Mouse (Mus musculus) B cell, adult 2 months (primary cell): ENCODE data around the gene Stim1.
A peak's percentile ranks its signal among the peaks of the same experiment; 100 is the strongest.

Source experiments
- DNase-seq, 2 experiments: peaks; one replicate each; pipeline ENCODE4 v3.0.0; 2022

Stim1 gene

GRCm38 (mm10) chr7:102267601-102268394, at the start of gene Stim1:
Gene Stim1 (plus strand): TSS chr7:102267806.
- peak; percentile 71 to 72 for DNase-seq

DNA sequence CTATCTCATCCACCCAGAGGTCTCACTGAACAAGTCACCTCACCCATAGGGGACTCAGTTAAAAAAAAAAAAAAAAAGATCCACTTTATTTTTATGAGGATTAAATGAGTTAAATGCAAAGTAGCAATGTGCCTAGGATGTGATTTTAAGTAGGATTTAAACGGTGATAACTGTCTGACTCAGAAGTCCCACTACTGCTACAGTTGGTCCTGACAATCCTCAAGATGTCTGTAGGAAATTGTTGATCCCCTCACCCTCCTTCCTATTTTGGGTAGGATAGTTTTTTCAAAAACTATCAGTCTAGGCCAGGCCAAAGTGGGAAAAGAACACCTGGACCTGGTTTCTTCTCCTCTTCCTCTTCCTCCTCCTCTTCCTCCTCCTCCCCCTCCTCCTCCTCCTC, 45.7 kb upstream of the Stim1 start:
- DNase-seq = no peak

DNA sequence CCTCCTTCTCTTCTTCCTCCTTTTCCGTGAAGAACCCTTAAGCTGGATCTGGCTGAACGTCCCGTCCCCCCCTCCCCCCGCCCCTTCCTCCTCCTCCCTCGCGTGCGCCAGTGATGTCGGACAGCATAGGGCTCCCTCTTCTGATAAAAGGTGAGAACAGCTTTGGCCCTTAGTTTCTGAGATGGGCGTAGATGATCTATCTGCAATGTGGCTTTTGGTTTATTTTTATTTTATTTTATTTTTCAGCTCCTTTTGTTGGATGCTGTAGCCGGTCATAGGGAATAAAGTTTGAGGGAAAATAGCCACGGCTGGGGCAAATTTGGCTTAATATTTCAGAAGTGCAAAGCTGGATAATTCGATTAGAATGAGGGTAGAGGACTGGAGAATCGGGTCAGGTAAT, 45.3 kb upstream of the Stim1 start:
- DNase-seq = peak; percentile 50

DNA sequence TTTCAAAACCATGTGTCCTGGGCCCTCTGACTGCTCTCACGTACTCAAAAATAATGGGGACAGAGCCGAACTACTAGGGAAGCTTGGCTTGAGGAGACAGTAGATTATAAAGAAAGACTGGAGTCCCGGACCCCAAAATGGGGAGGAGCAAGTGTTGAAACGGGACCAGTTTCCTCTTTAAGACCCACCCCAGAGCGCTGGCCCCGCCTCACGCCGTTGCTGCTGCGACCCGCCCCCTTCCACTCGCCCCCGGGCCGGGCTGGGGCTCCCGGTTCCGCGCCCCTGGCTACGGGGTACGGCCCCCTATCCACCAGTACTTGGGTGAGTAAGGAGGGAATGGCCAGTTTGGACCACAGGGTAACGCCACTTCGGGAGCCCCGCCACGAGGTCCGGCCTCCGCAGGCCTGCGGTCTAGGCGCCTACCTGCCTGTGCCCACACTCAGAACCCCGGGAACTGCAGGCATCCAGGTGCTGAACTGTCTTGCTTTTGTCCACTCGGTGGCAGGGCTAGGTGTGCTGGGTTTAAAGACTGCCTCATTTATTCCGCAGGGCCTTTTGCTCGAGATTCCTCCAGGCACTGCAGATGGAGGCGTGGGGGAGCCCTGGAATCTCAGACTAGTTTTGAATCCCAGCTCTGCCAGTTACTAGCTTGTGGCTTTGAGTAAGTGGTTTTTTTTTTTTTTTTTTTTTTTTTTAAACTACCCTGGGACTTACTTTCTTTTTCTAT, 44.6 kb upstream of the Stim1 start:
- peak; percentile 63 to 65 for DNase-seq

DNA sequence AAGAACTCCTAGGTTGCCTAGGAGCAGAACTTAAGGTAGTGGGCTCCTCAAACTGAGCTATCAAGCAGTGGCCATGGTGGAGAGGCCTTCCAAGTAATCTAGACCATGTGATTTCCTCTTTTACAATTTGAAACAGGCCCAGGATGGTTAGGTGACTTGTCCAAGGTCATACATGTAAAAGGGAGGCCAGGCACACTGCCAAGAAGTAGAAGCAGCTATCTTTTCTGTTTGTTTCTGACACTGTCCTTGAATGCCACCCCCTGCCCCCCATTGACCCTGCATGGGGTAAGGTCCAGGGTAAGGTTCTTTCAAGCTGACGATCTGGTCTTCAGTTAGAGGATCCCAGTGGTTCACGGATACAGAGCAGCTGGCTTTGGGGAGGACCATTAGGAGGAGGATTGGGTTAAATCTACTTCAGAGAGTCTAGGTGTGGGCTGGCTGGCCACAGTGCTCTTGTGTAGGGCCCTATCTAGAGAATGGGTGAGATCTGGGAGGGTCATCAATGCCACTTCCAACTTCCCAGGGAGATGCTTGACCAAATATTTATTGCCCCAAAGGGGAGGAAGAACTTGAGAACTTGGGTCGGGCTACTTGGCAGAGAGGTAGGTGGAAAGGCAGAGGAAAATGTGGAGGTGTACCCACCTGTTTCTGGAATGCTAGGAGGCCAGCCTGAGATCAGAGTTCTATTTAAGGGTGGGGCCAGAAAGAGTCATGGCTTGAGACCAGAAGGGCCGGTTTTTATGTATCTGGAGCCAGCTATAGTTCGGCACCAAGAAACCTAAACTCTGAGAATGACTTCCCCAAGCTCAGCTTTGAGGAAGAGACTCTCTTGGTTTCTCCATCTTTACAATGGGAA, 43.5 kb upstream of the Stim1 start:
- DNase-seq = no peak

GRCm38 (mm10) chr7:102226051-102226450, 41.6 kb upstream of the Stim1 start:
- DNase-seq = no peak

GRCm38 (mm10) chr7:102228049-102228670, 39.4 kb upstream of the Stim1 start:
- no peak for DNase-seq

GRCm38 (mm10) chr7:102229814-102230213, 37.8 kb upstream of the Stim1 start:
- no peak for DNase-seq

DNA sequence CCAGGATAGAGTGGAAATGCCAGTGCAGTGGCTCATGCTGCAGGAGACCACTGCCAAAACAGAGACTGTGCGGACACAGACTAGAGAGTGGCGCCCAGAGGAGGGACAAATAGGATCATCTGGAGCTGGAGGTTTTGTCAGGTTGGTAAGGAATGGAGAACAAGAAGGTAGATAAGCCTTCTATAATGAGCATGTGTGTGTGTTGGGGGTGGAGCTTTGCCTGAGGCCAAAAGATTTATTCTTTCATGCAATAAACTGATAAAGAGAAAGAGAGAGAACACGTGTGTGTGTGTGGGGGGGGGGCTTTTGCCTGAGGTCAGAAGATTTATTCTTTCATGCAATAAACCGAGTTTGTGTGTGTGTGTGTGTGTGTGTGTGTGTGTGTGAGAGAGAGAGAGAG, 34.5 kb upstream of the Stim1 start:
- DNase-seq = no peak

GRCm38 (mm10) chr7:102238686-102239286, 28.8 kb upstream of the Stim1 start:
- no peak for DNase-seq

GRCm38 (mm10) chr7:102239591-102239990, 28.0 kb upstream of the Stim1 start:
- DNase-seq = no peak

GRCm38 (mm10) chr7:102242371-102242770, 25.2 kb upstream of the Stim1 start:
- no peak for DNase-seq

GRCm38 (mm10) chr7:102242917-102243316, 24.7 kb upstream of the Stim1 start:
- no peak for DNase-seq

DNA sequence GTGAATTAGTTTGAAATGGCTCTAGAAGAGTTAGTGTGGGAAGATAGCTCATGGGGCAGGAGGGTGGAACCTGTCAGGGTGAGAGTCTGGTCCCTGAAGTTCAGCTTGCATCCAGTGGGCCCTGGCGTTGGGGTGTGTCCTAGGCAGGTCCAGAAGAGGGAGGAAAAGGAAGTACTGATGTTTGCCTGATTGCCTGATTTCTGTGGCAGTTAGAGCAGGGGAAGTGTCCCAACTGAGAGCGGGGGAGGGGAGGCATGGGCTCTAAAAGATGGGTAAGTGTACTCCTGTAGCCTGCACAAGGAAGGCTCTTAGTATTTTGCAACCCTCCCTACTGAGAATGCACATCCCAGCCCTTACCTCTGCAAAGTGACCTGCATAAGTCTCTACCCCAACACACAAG, 23.7 kb upstream of the Stim1 start:
- peak; percentile 37 to 55 for DNase-seq

GRCm38 (mm10) chr7:102244782-102245535, 22.6 kb upstream of the Stim1 start:
- no peak for DNase-seq

DNA sequence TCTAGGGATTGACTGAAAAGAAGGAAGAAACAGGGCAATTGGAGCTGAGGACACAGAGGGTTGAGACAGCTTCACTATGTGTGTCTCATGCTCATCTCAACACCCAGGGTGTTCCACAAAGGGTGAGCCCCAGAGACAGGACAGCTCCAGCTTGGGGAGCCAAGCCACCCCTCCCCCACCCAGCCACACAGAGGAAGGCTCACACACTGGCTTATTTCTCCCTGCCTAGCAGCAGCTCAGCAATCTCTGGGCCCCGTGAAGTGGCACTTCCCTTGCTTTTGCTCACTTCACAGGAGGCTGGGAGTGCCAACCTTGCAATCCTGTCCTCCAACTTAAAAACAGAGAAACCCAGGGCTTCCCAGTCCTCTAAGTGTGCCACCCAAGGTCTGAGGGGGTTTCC, 21.8 kb upstream of the Stim1 start:
- peak; percentile 30 to 31 for DNase-seq

- DNase-seq = no peak
These were observed 21.3 kb upstream of the Stim1 start for GRCm38 (mm10) chr7:102246265-102246664.

DNA sequence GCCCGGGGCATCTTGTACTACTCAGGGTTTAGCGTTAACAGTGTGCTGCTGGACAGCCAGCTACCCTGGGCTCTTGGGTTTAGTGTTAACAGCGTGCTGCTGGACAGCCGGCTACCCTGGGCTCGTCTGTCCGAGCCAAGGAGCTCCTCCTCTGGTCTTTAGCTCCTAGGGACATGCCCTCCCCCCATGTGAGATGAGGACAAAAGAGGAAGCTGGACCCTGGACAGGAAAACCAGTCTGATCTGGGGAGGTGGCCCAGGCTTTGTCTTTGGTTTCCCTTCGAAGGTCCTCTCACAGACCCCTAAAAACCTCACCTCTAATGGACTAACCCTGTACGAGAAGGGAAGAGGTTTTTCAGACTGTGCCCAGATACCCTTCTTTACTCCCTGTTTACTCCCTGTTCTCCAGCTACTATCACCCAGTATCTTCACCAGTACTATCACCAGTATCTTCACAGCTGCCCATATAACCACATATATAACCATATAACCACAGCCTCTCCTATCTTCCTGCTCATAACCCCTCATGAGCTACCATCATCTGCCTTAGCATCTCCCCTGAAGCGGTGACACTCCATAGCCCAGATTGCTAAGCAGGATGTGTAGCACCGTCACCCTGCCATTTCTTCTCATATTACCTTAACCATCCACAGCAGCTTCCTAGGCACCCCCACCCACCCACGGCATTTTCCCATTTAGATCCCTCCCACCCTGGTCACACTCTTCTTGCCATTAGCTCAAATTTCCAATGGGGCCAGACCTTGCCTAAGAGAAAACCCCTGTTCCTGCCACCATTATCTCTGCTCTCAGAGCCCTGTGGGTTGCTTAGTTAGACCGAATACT, 20.4 kb upstream of the Stim1 start:
- DNase-seq = no peak

- peak; percentile 65 to 72 for DNase-seq
These were observed 18.8 kb upstream of the Stim1 start for GRCm38 (mm10) chr7:102248691-102249404.

GRCm38 (mm10) chr7:102249531-102249895, 18.1 kb upstream of the Stim1 start:
- peak; percentile 73 to 75 for DNase-seq
